Mouse (Mus musculus): ENCODE data around the gene Oas1f. TPM values are rescaled to one million over a fixed set of nuclear protein-coding genes. Genes with fewer than 3 reads are reported as not detected.
A peak's percentile ranks its signal among the peaks of the same experiment; 100 is the strongest.

Gene Oas1f
- polyA plus RNA-seq, 1 experiment: 0.51 TPM

GRCm38 (mm10) chr5:120813023-120813422, 34.1 kb upstream of the Oas1f start:
- H3K4me1 ChIP-seq (replicated peaks; ENCODE audit: control insufficient read depth, insufficient read depth, low read length): peaks cover 13% of the 10 kb centered on the region
- H3K27ac ChIP-seq (ENCODE audit: control insufficient read depth, insufficient read depth, low read length): no peak overlapping the region
- peak overlapping the region; percentile 96 for H3K4me3 ChIP-seq (ENCODE audit: control insufficient read depth, insufficient read depth, low read length)
- TF ChIP-seq CTCF (IDR thresholded peaks at IDR 0.05; ENCODE audit: borderline replicate concordance, control insufficient read depth, extremely low read depth, insufficient read depth, low read length, poor library complexity): no peak
- TF ChIP-seq POLR2A (IDR thresholded peaks at IDR 0.05; ENCODE audit: control insufficient read depth, extremely low read depth, insufficient read depth, low read length, poor library complexity): no peak
- peak; percentile 16 for DNase-seq
- no peaks in the 10 kb centered on the region; the same call in 1 of the 2 replicates for H3K36me3 ChIP-seq (ENCODE audit: control insufficient read depth, insufficient read depth, low read length)
- WGBS: 50% methylated on average over 6 of the region's 6 CpGs
- no peaks in the 10 kb centered on the region for H3K27me3 ChIP-seq (ENCODE audit: control insufficient read depth, insufficient read depth, low read length)

GRCm38 (mm10) chr5:120815949-120816348, 31.2 kb upstream of the Oas1f start:
- Histone ChIP-seq H3K4me3 (ENCODE audit: control insufficient read depth, insufficient read depth, low read length) (no peak overlapping the region), H3K36me3 (ENCODE audit: control insufficient read depth, insufficient read depth, low read length) (no peaks in the 10 kb centered on the region; the same call in 1 of the 2 replicates), H3K4me1 (replicated peaks; ENCODE audit: control insufficient read depth, insufficient read depth, low read length) (peaks cover 13% of the 10 kb centered on the region), H3K27me3 (ENCODE audit: control insufficient read depth, insufficient read depth, low read length) (no peaks in the 10 kb centered on the region), H3K27ac (ENCODE audit: control insufficient read depth, insufficient read depth, low read length) (no peak overlapping the region)
- peak; percentile 58 for DNase-seq
- WGBS: 74% methylated on average over 3 of the region's 3 CpGs
- no peak for TF ChIP-seq POLR2A (IDR thresholded peaks at IDR 0.05; ENCODE audit: control insufficient read depth, extremely low read depth, insufficient read depth, low read length, poor library complexity)
- peak; percentile 65; the same call in 1 of the 2 replicates for TF ChIP-seq CTCF (IDR thresholded peaks at IDR 0.05; ENCODE audit: borderline replicate concordance, control insufficient read depth, extremely low read depth, insufficient read depth, low read length, poor library complexity)

GRCm38 (mm10) chr5:120818999-120819398, 28.2 kb upstream of the Oas1f start:
- TF ChIP-seq CTCF (IDR thresholded peaks at IDR 0.05; ENCODE audit: borderline replicate concordance, control insufficient read depth, extremely low read depth, insufficient read depth, low read length, poor library complexity): no peak
- Histone ChIP-seq H3K36me3 (ENCODE audit: control insufficient read depth, insufficient read depth, low read length) (no peaks in the 10 kb centered on the region; the same call in 1 of the 2 replicates), H3K4me1 (replicated peaks; ENCODE audit: control insufficient read depth, insufficient read depth, low read length) (no peaks in the 10 kb centered on the region), H3K4me3 (ENCODE audit: control insufficient read depth, insufficient read depth, low read length) (no peak overlapping the region), H3K27ac (ENCODE audit: control insufficient read depth, insufficient read depth, low read length) (no peak overlapping the region), H3K27me3 (ENCODE audit: control insufficient read depth, insufficient read depth, low read length) (no peaks in the 10 kb centered on the region)
- DNase-seq: no peak

- DNase-seq: no peak
- Histone ChIP-seq H3K27me3 (ENCODE audit: control insufficient read depth, insufficient read depth, low read length) (no peaks in the 10 kb centered on the region), H3K4me3 (ENCODE audit: control insufficient read depth, insufficient read depth, low read length) (no peak overlapping the region), H3K4me1 (replicated peaks; ENCODE audit: control insufficient read depth, insufficient read depth, low read length) (peaks cover 3% of the 10 kb centered on the region; the same call in 1 of the 2 replicates), H3K27ac (ENCODE audit: control insufficient read depth, insufficient read depth, low read length) (no peak overlapping the region), H3K36me3 (ENCODE audit: control insufficient read depth, insufficient read depth, low read length) (no peaks in the 10 kb centered on the region)
- WGBS: 15% methylated on average over 4 of the region's 4 CpGs
- TF ChIP-seq CTCF (IDR thresholded peaks at IDR 0.05; ENCODE audit: borderline replicate concordance, control insufficient read depth, extremely low read depth, insufficient read depth, low read length, poor library complexity) (no peak), POLR2A (IDR thresholded peaks at IDR 0.05; ENCODE audit: control insufficient read depth, extremely low read depth, insufficient read depth, low read length, poor library complexity) (no peak)
These were observed 16.1 kb upstream of the Oas1f start for GRCm38 (mm10) chr5:120831031-120831430.

- H3K27me3 ChIP-seq (ENCODE audit: control insufficient read depth, insufficient read depth, low read length): no peaks in the 10 kb centered on the region
- no peaks in the 10 kb centered on the region for H3K36me3 ChIP-seq (ENCODE audit: control insufficient read depth, insufficient read depth, low read length)
- no peak overlapping the region for H3K4me3 ChIP-seq (ENCODE audit: control insufficient read depth, insufficient read depth, low read length)
- 35% methylated on average over 17 of the region's 17 CpGs for WGBS
- H3K4me1 ChIP-seq (replicated peaks; ENCODE audit: control insufficient read depth, insufficient read depth, low read length): peaks cover 3% of the 10 kb centered on the region; the same call in 1 of the 2 replicates
- DNase-seq: no peak
- TF ChIP-seq POLR2A (IDR thresholded peaks at IDR 0.05; ENCODE audit: control insufficient read depth, extremely low read depth, insufficient read depth, low read length, poor library complexity) (no peak), CTCF (IDR thresholded peaks at IDR 0.05; ENCODE audit: borderline replicate concordance, control insufficient read depth, extremely low read depth, insufficient read depth, low read length, poor library complexity) (no peak)
- no peak overlapping the region for H3K27ac ChIP-seq (ENCODE audit: control insufficient read depth, insufficient read depth, low read length)
These were observed 13.6 kb upstream of the Oas1f start for GRCm38 (mm10) chr5:120833335-120834280.

GRCm38 (mm10) chr5:120836731-120837585, 10.2 kb upstream of the Oas1f start:
- 19% methylated on average over 8 of the region's 8 CpGs for WGBS
- DNase-seq: peak; percentile 71
- Histone ChIP-seq H3K27ac (ENCODE audit: control insufficient read depth, insufficient read depth, low read length) (no peak overlapping the region), H3K27me3 (ENCODE audit: control insufficient read depth, insufficient read depth, low read length) (no peaks in the 10 kb centered on the region), H3K4me1 (replicated peaks; ENCODE audit: control insufficient read depth, insufficient read depth, low read length) (no peaks in the 10 kb centered on the region), H3K36me3 (ENCODE audit: control insufficient read depth, insufficient read depth, low read length) (no peaks in the 10 kb centered on the region), H3K4me3 (ENCODE audit: control insufficient read depth, insufficient read depth, low read length) (no peak overlapping the region)
- TF ChIP-seq POLR2A (IDR thresholded peaks at IDR 0.05; ENCODE audit: control insufficient read depth, extremely low read depth, insufficient read depth, low read length, poor library complexity): no peak
- TF ChIP-seq CTCF (IDR thresholded peaks at IDR 0.05; ENCODE audit: borderline replicate concordance, control insufficient read depth, extremely low read depth, insufficient read depth, low read length, poor library complexity): peak; percentile 23; the same call in 1 of the 2 replicates
